Mouse (Mus musculus) myocyte (in vitro differentiated cells): Measurements from ENCODE around the gene 4930455H04Rik. TPM values are rescaled to one million over a fixed set of nuclear protein-coding genes. Genes with fewer than 3 reads are reported as not detected.

ENCODE experiments used
- H3K27me3 ChIP-seq: one replicate; pipeline ENCODE4 v1.6.1; 2011; ENCODE audit not compliant: control insufficient read depth, insufficient read depth, insufficient read length
- H3K36me3 ChIP-seq: one replicate; pipeline ENCODE4 v1.6.1; 2011; ENCODE audit not compliant: control insufficient read depth, insufficient read depth
- H3K4me2 ChIP-seq: one replicate; pipeline ENCODE4 v1.6.1; 2011; ENCODE audit warnings: low read depth, control low read depth
- H3K4me3 ChIP-seq: one replicate; pipeline ENCODE4 v1.5.1; 2011; ENCODE audit warnings: mild to moderate bottlenecking, control low read depth, moderate library complexity
- H3K79me2 ChIP-seq: one replicate; pipeline ENCODE4 v1.6.1; 2011; ENCODE audit not compliant: control insufficient read depth, insufficient read depth
- H3ac ChIP-seq: one replicate; pipeline ENCODE4 v1.6.1; 2011; ENCODE audit not compliant: control insufficient read depth, insufficient read length
- CEBPB ChIP-seq: IDR thresholded peaks from 2 replicates; pipeline ENCODE4 v1.6.1; 2011; ENCODE audit warnings: mild to moderate bottlenecking, moderate library complexity; ENCODE audit not compliant: poor library complexity, insufficient read depth, severe bottlenecking
- E2F4 ChIP-seq: IDR thresholded peaks from one replicate; pipeline ENCODE4 v1.6.1; 2011; ENCODE audit warnings: mild to moderate bottlenecking, control low read depth, moderate library complexity; ENCODE audit not compliant: insufficient read depth
- MAX ChIP-seq: IDR thresholded peaks from one replicate; pipeline ENCODE4 v1.6.1; 2011; ENCODE audit warnings: low read depth, mild to moderate bottlenecking, control low read depth
- MYOD1 ChIP-seq, 3 experiments: IDR thresholded peaks; one replicate each; pipeline ENCODE4 v1.6.1; 2011; ENCODE audit warnings: control low read depth in 2 of 3, low read depth in 2 of 3, mild to moderate bottlenecking in 2 of 3, moderate library complexity in 1 of 3; ENCODE audit not compliant: insufficient read length in 2 of 3, control insufficient read depth in 1 of 3
- MYOG ChIP-seq, 3 experiments: IDR thresholded peaks; one replicate each; pipeline ENCODE4 v1.6.1; 2011; ENCODE audit warnings: control low read depth in 2 of 3, low read depth in 2 of 3, mild to moderate bottlenecking in 2 of 3; ENCODE audit not compliant: insufficient read length in 2 of 3, control insufficient read depth in 1 of 3, insufficient read depth in 1 of 3
- POLR2A ChIP-seq: IDR thresholded peaks from one replicate; pipeline ENCODE4 v1.6.1; 2011; ENCODE audit warnings: low read depth, mild to moderate bottlenecking, control low read depth, moderate library complexity; ENCODE audit not compliant: insufficient read length
- POLR2AphosphoS2 ChIP-seq: IDR thresholded peaks from one replicate; pipeline ENCODE4 v1.6.1; 2011; ENCODE audit warnings: low read depth, control low read depth; ENCODE audit not compliant: insufficient read length
- REST ChIP-seq: IDR thresholded peaks from one replicate; pipeline ENCODE4 v1.6.1; 2011; ENCODE audit warnings: mild to moderate bottlenecking, control low read depth, moderate library complexity; ENCODE audit not compliant: insufficient read depth, insufficient read length
- SRF ChIP-seq: IDR thresholded peaks from one replicate; pipeline ENCODE4 v1.6.1; 2011; ENCODE audit warnings: low read depth; ENCODE audit not compliant: control insufficient read depth, insufficient read length
- TCF12 ChIP-seq: IDR thresholded peaks from one replicate; pipeline ENCODE4 v1.6.1; 2011; ENCODE audit warnings: mild to moderate bottlenecking, control low read depth; ENCODE audit not compliant: poor library complexity, insufficient read depth, severe bottlenecking
- TCF3 ChIP-seq: IDR thresholded peaks from one replicate; pipeline ENCODE4 v1.6.1; 2011; ENCODE audit warnings: low read depth, control low read depth; ENCODE audit not compliant: insufficient read length
- USF1 ChIP-seq: IDR thresholded peaks from one replicate; pipeline ENCODE4 v1.6.1; 2011; ENCODE audit warnings: low read depth, mild to moderate bottlenecking, control low read depth, moderate library complexity
- polyA plus RNA-seq: library from polyadenylated mRNA; unstranded; fragments of >200 nt; fragmentation: generic; extraction: Trizol; gene quantifications from one replicate; pipeline ENCODE4 v1.2.1, GENCODE M21; 2012; ENCODE audit warnings: missing spikeins

4930455H04Rik gene
- polyA plus RNA-seq, 1 experiment = not detected

DNA sequence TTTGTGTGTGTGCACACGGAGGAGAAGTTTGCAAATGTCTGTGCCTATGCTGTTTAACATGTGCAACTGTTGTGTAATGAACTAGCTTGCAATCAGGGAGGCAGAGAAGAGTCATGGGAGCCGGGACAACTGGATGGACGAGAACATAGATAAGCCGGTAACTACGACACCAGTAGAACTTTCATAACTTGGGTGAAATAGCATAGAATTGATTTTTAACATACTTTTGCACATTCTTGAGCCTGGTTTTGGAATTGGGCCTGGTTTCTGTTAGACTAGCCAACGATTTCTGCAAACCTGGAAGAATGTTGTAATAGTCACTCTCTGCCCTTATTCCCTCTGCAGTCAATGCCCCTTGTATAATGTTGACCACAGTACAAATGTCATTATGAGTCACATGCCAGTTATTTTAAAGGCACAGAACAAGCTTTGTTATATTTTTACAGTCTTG is 17.4 kb upstream of the 4930455H04Rik start:
- peak overlapping the region; percentile 48 for H3K4me2 ChIP-seq
- H3K36me3 ChIP-seq = no peaks in the 10 kb centered on the region
- H3K4me3 ChIP-seq = no peak overlapping the region
- H3K27me3 ChIP-seq = no peaks in the 10 kb centered on the region
- TF ChIP-seq CEBPB = peak; percentile 81
- TF ChIP-seq TCF12 = no peak
- peak; percentile 31 for TF ChIP-seq USF1
- no peak for TF ChIP-seq POLR2A
- TF ChIP-seq MYOD1 (IDR thresholded peaks at IDR 0.05; ENCODE audit: control insufficient read depth in 1 of 3, insufficient read length in 2 of 3, low read depth in 2 of 3) = no peak
- no peak for TF ChIP-seq E2F4
- no peak for TF ChIP-seq SRF
- no peak for TF ChIP-seq MAX
- no peak for TF ChIP-seq MYOG (IDR thresholded peaks at IDR 0.05; ENCODE audit: control insufficient read depth in 1 of 3, insufficient read depth in 1 of 3, insufficient read length in 2 of 3, low read depth in 2 of 3)
- TF ChIP-seq REST = no peak
- no peak for TF ChIP-seq TCF3
- TF ChIP-seq POLR2AphosphoS2 = no peak
- H3ac ChIP-seq = no peak overlapping the region
- no peaks in the 10 kb centered on the region for H3K79me2 ChIP-seq

DNA sequence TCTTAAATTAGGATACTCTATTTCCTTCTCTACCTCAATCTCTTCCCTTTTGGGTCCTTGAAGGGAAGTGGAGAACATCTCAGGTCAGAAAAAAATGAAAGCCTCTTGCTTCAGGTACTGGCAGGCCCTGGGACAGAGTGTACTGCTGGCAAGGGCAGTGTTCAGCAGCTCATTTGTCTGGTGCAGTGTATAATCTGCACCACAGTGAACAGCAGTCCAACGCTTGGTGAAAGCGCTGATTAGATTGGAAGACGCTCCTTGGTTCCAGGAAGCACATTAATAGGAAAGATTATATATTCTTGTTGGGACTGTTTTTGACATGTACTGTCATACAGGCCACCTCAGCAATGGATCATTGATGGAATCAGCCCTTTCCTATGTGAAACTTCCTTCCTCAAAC is 16.6 kb upstream of the 4930455H04Rik start:
- H3K27me3 ChIP-seq = no peaks in the 10 kb centered on the region
- H3K4me2 ChIP-seq = no peak overlapping the region
- TF ChIP-seq MYOD1 (IDR thresholded peaks at IDR 0.05; ENCODE audit: control insufficient read depth in 1 of 3, insufficient read length in 2 of 3, low read depth in 2 of 3) = no peak
- TF ChIP-seq MYOG (IDR thresholded peaks at IDR 0.05; ENCODE audit: control insufficient read depth in 1 of 3, insufficient read depth in 1 of 3, insufficient read length in 2 of 3, low read depth in 2 of 3) = no peak
- TF ChIP-seq SRF = no peak
- TF ChIP-seq POLR2AphosphoS2 = no peak
- no peak for TF ChIP-seq REST
- no peak for TF ChIP-seq CEBPB
- TF ChIP-seq POLR2A = no peak
- no peak for TF ChIP-seq TCF3
- no peak for TF ChIP-seq MAX
- no peak for TF ChIP-seq USF1
- no peak for TF ChIP-seq E2F4

DNA sequence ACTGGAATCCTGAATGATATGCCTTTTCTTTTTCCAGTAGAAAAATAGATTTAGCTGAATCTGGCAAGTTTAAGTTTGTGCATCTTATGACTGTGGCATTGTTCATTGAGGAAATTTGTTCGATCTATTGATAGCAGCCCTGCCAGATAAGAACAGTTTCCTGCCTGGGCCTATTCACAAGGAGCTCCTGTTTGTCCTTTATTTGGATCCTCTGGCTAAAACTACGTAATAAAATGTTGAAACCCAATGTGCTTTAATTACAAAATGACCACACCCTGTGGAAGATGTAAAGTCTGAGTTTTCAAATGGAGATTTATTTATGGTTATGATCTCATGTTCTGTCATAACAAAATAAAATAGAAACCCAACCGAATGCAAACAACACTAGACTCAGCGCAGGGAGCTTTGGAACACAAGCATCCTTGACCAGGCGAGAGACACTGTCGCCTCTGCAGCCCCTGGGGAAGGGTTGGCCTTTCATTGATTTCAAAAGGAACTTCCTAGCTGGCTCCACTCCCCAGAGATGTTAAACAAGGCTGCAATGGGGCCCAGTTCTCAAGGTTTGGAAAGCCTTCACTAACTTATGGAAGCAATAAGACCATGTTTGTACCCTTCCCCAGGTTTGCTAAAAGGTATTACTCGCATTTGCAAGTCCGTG is 15.7 kb upstream of the 4930455H04Rik start:
- Histone ChIP-seq H3K4me2 (peak overlapping the region; percentile 25), H3ac (no peak overlapping the region), H3K4me3 (no peak overlapping the region), H3K36me3 (no peaks in the 10 kb centered on the region), H3K79me2 (no peaks in the 10 kb centered on the region), H3K27me3 (no peaks in the 10 kb centered on the region)
- no peak for TF ChIP-seq USF1
- no peak for TF ChIP-seq E2F4
- no peak for TF ChIP-seq POLR2AphosphoS2
- TF ChIP-seq REST = no peak
- TF ChIP-seq TCF12 = no peak
- no peak for TF ChIP-seq POLR2A
- no peak for TF ChIP-seq MYOD1 (IDR thresholded peaks at IDR 0.05; ENCODE audit: control insufficient read depth in 1 of 3, insufficient read length in 2 of 3, low read depth in 2 of 3)
- no peak for TF ChIP-seq SRF
- TF ChIP-seq MAX = no peak
- TF ChIP-seq MYOG (IDR thresholded peaks at IDR 0.05; ENCODE audit: control insufficient read depth in 1 of 3, insufficient read depth in 1 of 3, insufficient read length in 2 of 3, low read depth in 2 of 3) = no peak
- TF ChIP-seq TCF3 = no peak
- no peak for TF ChIP-seq CEBPB

More for the DNA sequence above, 16.6 kb upstream of the 4930455H04Rik start:
- Histone ChIP-seq H3K4me3 (no peak overlapping the region), H3K79me2 (no peaks in the 10 kb centered on the region), H3K36me3 (no peaks in the 10 kb centered on the region), H3ac (no peak overlapping the region)

GRCm38 (mm10) chr3:116953366-116953765 is 14.7 kb upstream of the 4930455H04Rik start:
- Histone ChIP-seq H3ac (no peak overlapping the region), H3K4me2 (no peak overlapping the region), H3K4me3 (no peak overlapping the region), H3K79me2 (no peaks in the 10 kb centered on the region), H3K27me3 (no peaks in the 10 kb centered on the region), H3K36me3 (no peaks in the 10 kb centered on the region)
- no peak for TF ChIP-seq MYOD1 (IDR thresholded peaks at IDR 0.05; ENCODE audit: control insufficient read depth in 1 of 3, insufficient read length in 2 of 3, low read depth in 2 of 3)
- no peak for TF ChIP-seq USF1

GRCm38 (mm10) chr3:116955061-116955460 is 13.0 kb upstream of the 4930455H04Rik start:
- H3K79me2 ChIP-seq = no peaks in the 10 kb centered on the region
- H3K4me3 ChIP-seq = no peak overlapping the region

More at GRCm38 (mm10) chr3:116955061-116955460, 13.0 kb upstream of the 4930455H04Rik start:
- Histone ChIP-seq H3K36me3 (no peaks in the 10 kb centered on the region), H3K4me2 (no peak overlapping the region), H3K27me3 (no peaks in the 10 kb centered on the region), H3ac (no peak overlapping the region)
- peak; percentile 41; the same call in 1 of the 2 replicates for TF ChIP-seq CEBPB
- no peak for TF ChIP-seq MYOD1 (IDR thresholded peaks at IDR 0.05; ENCODE audit: control insufficient read depth in 1 of 3, insufficient read length in 2 of 3, low read depth in 2 of 3)
